Mouse (Mus musculus) urinary bladder, adult 18-20 months (tissue): ENCODE measurements around the gene Aspscr1.

Experiments used
- DNase-seq, 2 experiments: peaks; one replicate each; pipeline ENCODE4 v3.0.0; 2022; ENCODE audit warnings: low spot score in 2 of 2, mixed read lengths in 2 of 2

Gene Aspscr1

DNA sequence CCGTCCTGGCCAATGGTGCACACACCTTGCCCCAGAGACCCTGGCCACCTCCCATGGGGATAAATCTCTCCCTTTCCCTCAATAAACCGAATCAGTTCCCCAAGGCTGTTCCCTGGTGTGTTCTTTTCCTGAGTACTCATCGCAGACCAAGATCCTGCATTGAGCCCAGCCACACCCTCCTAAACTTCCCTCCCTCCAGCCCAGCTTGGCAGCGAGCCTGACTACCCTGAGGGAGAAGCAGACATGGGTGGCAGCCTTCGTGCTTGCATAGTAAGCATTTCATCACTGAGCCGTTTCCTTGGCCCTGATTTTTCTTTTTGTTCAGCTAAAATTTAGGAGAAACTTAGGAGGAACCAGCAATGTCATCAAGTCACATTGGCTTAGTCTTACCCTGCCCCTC is 60.7 kb downstream of the Aspscr1 start:
- peak; percentile 38 to 62 for DNase-seq

DNA sequence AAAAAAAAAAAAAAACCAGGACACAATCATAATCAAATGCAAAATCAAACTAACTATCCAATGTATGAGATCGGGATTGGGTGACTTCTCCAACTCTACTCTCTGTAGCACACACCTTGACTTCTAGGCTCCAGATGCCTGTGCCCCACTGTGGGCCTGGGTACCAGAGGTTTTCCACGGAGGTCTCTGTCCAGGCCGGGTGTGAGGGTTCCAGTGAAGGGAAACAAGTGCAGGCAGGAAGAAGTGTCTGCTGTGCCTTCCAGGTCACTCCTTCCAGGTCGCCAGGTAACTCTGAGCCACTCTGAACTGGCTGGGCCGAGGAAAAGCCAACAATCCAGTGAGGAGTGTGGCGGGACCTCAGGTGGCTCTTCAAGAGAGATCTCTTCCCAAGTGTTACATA is 63.7 kb downstream of the Aspscr1 start:
- DNase-seq = no peak

- no peak for DNase-seq
Observed at GRCm38 (mm10) chr11:120740981-120741380, 68.2 kb downstream of the Aspscr1 start.

GRCm38 (mm10) chr11:120744121-120744701 is 71.4 kb downstream of the Aspscr1 start:
- no peak for DNase-seq

- DNase-seq = no peak
Observed at GRCm38 (mm10) chr11:120747974-120748373, 75.2 kb downstream of the Aspscr1 start.

GRCm38 (mm10) chr11:120749430-120749829 is 76.7 kb downstream of the Aspscr1 start:
- no peak for DNase-seq

DNA sequence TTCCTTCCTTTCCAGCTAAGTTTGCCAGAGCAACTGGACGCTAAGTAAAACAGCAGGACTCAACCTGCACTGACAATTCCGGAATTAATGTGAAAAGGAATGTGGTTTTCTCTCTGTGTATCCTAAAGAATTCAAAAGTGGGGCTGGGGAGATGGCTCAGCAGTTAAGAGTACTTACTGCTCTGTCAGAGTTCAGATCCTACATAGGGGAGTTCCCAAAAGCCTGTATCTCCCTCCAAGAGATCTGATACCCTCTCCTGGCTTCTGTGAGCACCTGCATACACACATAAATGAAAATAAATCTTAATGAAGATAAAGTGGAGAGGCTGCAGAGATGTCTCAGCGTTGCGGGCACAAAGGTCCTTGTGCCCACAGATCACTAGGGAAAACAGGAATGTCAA is 78.8 kb downstream of the Aspscr1 start:
- no peak for DNase-seq
